Mouse (Mus musculus) adrenal gland, adult 18-20 months (tissue): ENCODE data around the gene Dlx2. TPM values are rescaled to one million over a fixed set of nuclear protein-coding genes. Genes with fewer than 3 reads are reported as not detected.

Experiments
- DNase-seq, 2 experiments: peaks; one replicate each; pipeline ENCODE4 v3.0.0; 2021 to 2022; ENCODE audit warnings: low spot score in 2 of 2
- total RNA-seq, 2 experiments: library from RNA; stranded (reverse); gene quantifications; 1 replicate in 1 of 2; 2 replicates in 1 of 2; pipeline ENCODE4 v1.2.3; 2021

Gene Dlx2
- total RNA-seq, 2 experiments from 2014 or later = 0.50 to 0.54 TPM

DNA sequence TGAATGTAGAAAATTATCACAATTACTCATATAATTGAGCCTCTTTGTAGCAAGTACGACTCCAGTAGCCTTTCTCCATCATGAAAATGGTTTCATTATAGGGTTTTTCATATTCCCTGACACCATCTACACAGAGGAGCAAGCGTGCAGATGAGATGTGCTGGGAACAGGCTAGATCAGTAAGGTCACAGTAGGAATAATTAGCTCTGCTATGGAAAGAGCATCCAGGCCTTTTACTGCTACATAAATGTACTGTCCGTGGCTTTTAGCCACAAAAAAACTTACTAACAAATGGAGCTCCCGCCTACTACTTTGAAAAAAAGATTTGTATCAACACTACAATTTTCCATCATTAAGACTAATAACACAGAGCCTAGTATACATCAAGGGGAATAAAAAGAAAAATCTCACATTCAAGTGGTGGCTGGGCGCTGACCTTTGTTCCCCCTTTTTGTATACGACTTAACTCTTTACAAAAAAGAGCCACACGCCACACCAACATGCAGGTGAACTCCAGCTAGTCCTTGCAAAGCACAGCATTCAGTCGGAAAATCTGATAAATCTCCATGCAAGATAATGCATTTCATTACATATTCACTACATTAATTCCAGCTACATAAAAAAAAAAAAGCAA, 29.0 kb downstream of the Dlx2 start:
- no peak for DNase-seq

DNA sequence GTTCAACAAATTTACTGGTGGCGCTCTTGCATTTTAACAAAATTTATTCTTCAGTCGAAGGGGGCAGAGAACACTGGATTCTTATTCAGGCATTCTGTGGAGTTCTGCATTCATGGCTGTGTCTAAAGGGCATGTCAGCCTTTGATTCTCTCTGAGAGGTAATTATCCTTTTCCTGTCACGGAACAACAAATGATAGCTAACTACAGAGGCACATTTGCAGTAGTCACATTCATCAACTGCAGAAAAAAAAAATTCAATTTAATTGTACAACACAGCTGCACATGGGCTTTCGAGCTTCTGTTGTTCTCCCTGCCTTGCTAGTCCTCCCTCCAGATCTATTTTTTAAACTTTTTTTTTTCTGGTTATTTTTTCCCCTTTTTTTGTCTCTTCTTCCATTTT, 29.6 kb downstream of the Dlx2 start:
- DNase-seq = no peak

DNA sequence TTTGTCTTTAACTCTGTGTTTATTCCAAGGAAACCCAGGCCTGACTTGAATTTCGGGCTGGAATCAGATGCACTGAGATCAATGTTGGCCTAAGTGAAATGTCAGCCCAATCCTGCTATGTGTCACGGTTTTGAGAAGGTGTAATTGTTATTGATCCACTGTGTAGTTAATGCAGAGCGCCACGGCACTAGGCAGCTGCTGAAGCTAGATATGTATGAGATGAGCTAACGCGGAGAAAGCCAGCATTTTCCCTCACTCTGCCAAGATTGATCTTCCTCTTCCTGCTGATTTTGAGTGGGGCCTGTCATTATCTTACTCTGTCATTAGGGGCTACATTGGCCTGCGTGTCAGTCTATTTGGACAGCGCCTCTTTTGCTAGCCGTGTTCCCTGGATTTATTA, 34.2 kb downstream of the Dlx2 start:
- DNase-seq = no peak

DNA sequence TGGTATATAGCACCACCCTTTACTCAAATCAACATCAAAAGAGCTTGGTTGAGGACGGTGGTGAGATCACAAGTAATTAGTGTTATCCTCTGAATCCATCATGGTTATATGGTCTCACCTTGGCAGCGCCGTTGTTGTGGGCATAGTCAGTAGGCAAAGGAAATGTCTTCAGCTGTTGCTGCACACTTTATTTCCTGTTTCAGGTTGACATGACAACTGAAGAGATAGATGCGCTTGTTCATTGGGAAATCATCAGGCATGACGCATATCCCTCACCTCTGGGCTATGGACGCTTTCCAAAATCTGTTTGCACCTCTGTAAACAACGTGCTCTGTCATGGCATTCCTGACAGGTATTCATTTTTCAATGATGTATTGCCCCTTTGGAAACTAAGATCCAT, 35.3 kb downstream of the Dlx2 start:
- DNase-seq = no peak

DNA sequence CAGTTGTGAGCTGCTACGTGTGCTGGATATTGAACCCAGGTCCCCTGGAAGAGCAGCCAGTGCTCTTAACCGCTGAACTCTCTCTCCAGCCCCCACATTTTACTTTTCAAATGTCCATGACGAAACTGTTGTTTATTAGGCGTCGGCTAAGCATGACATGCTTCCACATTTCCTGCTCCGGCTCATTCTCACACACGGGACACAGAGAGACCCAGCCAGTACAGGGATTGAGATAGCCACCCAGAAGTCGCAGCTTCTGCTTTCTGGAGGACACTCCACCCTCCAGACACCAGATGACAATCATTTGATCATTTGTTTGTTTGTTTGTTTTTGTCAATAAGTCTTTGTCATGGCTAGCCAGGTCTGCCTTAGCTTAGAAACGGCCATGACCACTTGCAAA, 41.7 kb downstream of the Dlx2 start:
- no peak for DNase-seq

DNA sequence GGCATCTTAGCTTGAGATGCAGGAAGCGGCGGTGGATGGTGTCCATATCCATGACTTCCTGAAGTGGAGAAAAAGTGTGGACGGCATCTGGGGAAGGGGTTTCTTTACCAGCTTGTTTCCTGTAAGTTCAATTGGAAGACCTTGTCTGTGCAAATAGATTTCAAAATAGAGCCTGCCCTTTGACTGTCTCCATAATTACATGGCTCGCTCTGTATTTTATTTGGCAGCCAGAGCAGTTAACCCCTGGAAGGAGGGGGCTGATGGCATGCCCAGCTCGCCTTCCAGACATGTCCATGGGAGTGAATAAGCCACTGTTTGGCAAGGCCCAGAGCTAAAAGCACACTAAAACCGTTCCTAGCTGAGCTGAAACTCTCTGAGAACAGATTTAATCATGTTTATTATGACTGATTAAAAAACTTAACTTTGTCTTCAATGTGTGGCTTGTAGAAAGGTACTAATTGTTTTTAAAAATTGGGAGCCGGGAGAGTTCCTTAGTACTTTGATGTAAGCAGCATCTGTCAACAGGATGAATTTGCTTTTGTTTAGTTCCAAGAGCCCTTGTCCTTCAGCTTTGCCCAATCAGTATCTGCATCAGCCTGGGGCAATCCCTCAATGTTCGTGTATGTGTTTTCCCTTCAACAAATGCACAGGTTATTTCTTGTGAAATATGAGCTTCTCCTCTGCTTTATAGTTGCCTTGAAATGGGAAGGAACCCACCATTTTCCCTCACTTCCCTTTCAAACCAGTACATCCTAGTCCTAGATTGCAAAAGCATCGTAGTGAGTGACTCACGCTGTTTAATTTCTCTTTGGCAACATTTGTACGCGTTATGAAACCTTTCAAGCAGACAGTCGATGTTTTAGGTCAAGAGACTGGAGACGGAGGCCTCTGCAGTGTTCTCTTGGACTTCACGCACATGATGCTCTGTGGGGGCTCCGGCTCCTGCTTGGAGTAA, 47.0 kb downstream of the Dlx2 start:
- DNase-seq = peak in 1 of 2 experiments; percentile 9

DNA sequence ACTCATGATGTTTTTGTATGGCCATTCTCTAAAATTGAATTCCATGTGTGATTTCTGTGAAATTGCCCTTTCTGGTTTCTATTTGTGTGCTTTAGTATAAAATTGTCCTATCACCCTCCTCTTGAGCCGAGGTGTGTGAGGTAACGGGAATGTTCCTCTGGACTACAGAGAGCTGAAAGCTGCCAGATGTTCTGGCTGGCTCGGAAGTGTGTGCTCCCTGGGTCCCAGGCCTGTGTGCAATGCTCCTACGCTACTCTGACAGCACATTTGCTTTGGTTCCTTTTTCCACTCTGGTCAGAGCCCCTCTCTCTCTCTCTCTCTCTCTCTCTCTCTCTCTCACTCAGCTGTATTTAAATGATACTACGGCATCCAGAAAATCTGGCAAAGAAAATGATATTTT, 49.4 kb downstream of the Dlx2 start:
- DNase-seq = no peak

DNA sequence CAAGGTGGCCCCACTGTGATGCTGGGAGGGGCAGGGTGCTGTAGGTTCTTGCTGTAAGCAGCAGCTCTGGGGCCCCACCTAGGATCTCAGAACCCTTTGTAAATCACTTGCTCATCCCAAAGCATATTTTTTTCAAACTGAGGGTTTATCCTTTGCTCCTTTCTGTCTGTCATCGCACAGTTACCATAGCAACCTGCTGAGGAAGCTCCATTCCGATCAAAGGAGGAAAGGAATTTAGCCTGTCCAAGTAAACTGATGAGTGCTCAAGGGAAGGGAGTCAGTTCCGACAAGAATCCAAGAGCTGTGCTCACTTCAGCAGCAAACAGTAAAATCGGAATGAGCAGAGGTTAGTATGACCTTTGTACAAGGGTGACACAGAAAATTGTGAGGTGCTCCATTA, 51.6 kb downstream of the Dlx2 start:
- no peak for DNase-seq

DNA sequence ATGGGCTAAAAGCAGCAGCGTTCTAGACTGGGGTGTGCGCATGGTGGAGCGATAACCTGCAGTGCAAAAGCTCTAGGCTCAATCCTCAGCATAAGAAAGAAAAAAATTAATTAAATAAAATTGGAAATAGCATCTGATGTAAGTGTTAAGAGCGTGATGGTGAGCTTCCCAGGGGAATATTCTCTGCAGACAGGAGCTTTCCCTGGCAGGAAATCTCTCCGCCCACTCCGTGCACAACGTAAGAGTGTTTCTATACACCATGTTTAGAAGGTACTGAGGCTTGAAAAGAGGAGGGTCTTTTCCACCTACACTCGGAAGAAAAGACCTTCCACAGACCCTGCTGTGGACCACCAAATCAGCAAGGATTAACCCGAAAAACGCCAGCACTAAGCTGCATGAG, 52.1 kb downstream of the Dlx2 start:
- no peak for DNase-seq

Other genes starting within 250 kb of the Dlx2 start
- 10 to 100 TPM; 43.0 to 78.8 TPM for gene Slc25a12, start 179.0 kb downstream of the Dlx2 start, total RNA-seq
- gene Hat1, start 157.8 kb downstream of the Dlx2 start, total RNA-seq = 10 to 100 TPM; 22.2 to 26.9 TPM
- 10 to 100 TPM; 29.4 to 32.1 TPM for gene Metap1d, start 93.5 kb downstream of the Dlx2 start, total RNA-seq
- under 1 TPM; 0.17 to 0.29 TPM for gene Dlx1, start 18.6 kb downstream of the Dlx2 start, total RNA-seq
- gene Itga6, start 198.9 kb upstream of the Dlx2 start, total RNA-seq = 100 to 1,000 TPM; 104 to 133 TPM